Mouse (Mus musculus): Measurements from ENCODE around the gene Elk4. TPM values are rescaled to one million over a fixed set of nuclear protein-coding genes. Genes with fewer than 3 reads are reported as not detected.

Elk4 gene
- total and polyA plus RNA-seq, 2 experiments, result 17.2 to 39.4 TPM

- DNase-seq (ENCODE audit: extremely low read depth, low read depth, low spot score), result no peak
These were observed 57.6 kb downstream of the Elk4 start for GRCm38 (mm10) chr1:132065001-132065400.

GRCm38 (mm10) chr1:132065475-132066172 is 58.2 kb downstream of the Elk4 start:
- Histone ChIP-seq H3K4me1 (ENCODE audit: control insufficient read depth, insufficient read depth, low read length) (0 out of 2 replicates have a peak, but pooled peaks cover 2% of the 10 kb centered on the region), H3K9ac (ENCODE audit: low read depth, low read length) (no peak overlapping the region), H3K36me3 (ENCODE audit: control insufficient read depth, insufficient read depth, low read length) (no peaks in the 10 kb centered on the region), H3K79me2 (ENCODE audit: control insufficient read depth, insufficient read depth, low read length) (no peaks in the 10 kb centered on the region), H3K4me3 (ENCODE audit: insufficient read depth, low read depth, low read length) (no peak overlapping the region), H3K27ac (replicated peaks; ENCODE audit: insufficient read depth, low read depth, low read length) (no peak overlapping the region), H3K27me3 (ENCODE audit: control insufficient read depth, insufficient read depth, low read length) (peaks cover 9% of the 10 kb centered on the region; the same call in 1 of the 2 replicates)
- TF ChIP-seq POLR2A (IDR thresholded peaks at IDR 0.05; ENCODE audit: extremely low read depth, insufficient read depth, low read length) (no peak), CTCF (IDR thresholded peaks at IDR 0.05; ENCODE audit: low read depth, low read length) (no peak)
- 72% methylated on average over 8 of the region's 8 CpGs for WGBS
- no peak for DNase-seq (ENCODE audit: extremely low read depth, low read depth, low spot score)

More at GRCm38 (mm10) chr1:132065001-132065400, 57.6 kb downstream of the Elk4 start:
- H3K27me3 ChIP-seq (ENCODE audit: control insufficient read depth, insufficient read depth, low read length), result peaks cover 9% of the 10 kb centered on the region; the same call in 1 of the 2 replicates
- H3K9ac ChIP-seq (ENCODE audit: low read depth, low read length), result no peak overlapping the region
- H3K79me2 ChIP-seq (ENCODE audit: control insufficient read depth, insufficient read depth, low read length), result no peaks in the 10 kb centered on the region
- TF ChIP-seq POLR2A (IDR thresholded peaks at IDR 0.05; ENCODE audit: extremely low read depth, insufficient read depth, low read length) (no peak), CTCF (IDR thresholded peaks at IDR 0.05; ENCODE audit: low read depth, low read length) (no peak)
- no peak overlapping the region for H3K4me3 ChIP-seq (ENCODE audit: insufficient read depth, low read depth, low read length)
- H3K36me3 ChIP-seq (ENCODE audit: control insufficient read depth, insufficient read depth, low read length), result no peaks in the 10 kb centered on the region
- 0 out of 2 replicates have a peak, but pooled peaks cover 2% of the 10 kb centered on the region for H3K4me1 ChIP-seq (ENCODE audit: control insufficient read depth, insufficient read depth, low read length)
- 82% methylated on average over 1 of the region's 1 CpGs for WGBS
- no peak overlapping the region for H3K27ac ChIP-seq (replicated peaks; ENCODE audit: insufficient read depth, low read depth, low read length)

- DNase-seq (ENCODE audit: extremely low read depth, low read depth, low spot score), result no peak
- H3K27me3 ChIP-seq (ENCODE audit: control insufficient read depth, insufficient read depth, low read length), result peaks cover 9% of the 10 kb centered on the region; the same call in 1 of the 2 replicates
- peak within 1 kb of the TSS; percentile 36; the same call in 1 of the 2 replicates for H3K4me3 ChIP-seq (ENCODE audit: insufficient read depth, low read depth, low read length)
- 4% methylated on average over 74 of the region's 80 CpGs for WGBS
- 0 out of 2 replicates have a peak, but pooled peaks cover 2% of the 10 kb centered on the region for H3K4me1 ChIP-seq (ENCODE audit: control insufficient read depth, insufficient read depth, low read length)
- H3K79me2 ChIP-seq (ENCODE audit: control insufficient read depth, insufficient read depth, low read length), result no peaks in the 10 kb centered on the region
- H3K36me3 ChIP-seq (ENCODE audit: control insufficient read depth, insufficient read depth, low read length), result no peaks in the 10 kb centered on the region
- TF ChIP-seq CTCF (IDR thresholded peaks at IDR 0.05; ENCODE audit: low read depth, low read length) (peak; percentile 21; the same call in 1 of the 2 replicates), POLR2A (IDR thresholded peaks at IDR 0.05; ENCODE audit: extremely low read depth, insufficient read depth, low read length) (no peak)
- no peak within 1 kb of the TSS for H3K27ac ChIP-seq (replicated peaks; ENCODE audit: insufficient read depth, low read depth, low read length)
- peak within 1 kb of the TSS; percentile 20 for H3K9ac ChIP-seq (ENCODE audit: low read depth, low read length)
These were observed 60.2 kb downstream of the Elk4 start, which contains the start of gene Mfsd4a for GRCm38 (mm10) chr1:132067261-132068255. TSS of gene Mfsd4a (minus strand) at chr1:132068062.

GRCm38 (mm10) chr1:132069436-132069835 is 62.0 kb downstream of the Elk4 start:
- Histone ChIP-seq H3K79me2 (ENCODE audit: control insufficient read depth, insufficient read depth, low read length) (no peaks in the 10 kb centered on the region), H3K9ac (ENCODE audit: low read depth, low read length) (no peak overlapping the region), H3K4me3 (ENCODE audit: insufficient read depth, low read depth, low read length) (no peak overlapping the region), H3K4me1 (ENCODE audit: control insufficient read depth, insufficient read depth, low read length) (0 out of 2 replicates have a peak, but pooled peaks cover 2% of the 10 kb centered on the region), H3K27me3 (ENCODE audit: control insufficient read depth, insufficient read depth, low read length) (peaks cover 9% of the 10 kb centered on the region; the same call in 1 of the 2 replicates), H3K27ac (replicated peaks; ENCODE audit: insufficient read depth, low read depth, low read length) (no peak overlapping the region), H3K36me3 (ENCODE audit: control insufficient read depth, insufficient read depth, low read length) (no peaks in the 10 kb centered on the region)
- 83% methylated on average over 8 of the region's 8 CpGs for WGBS
- DNase-seq (ENCODE audit: extremely low read depth, low read depth, low spot score), result no peak
- TF ChIP-seq CTCF (IDR thresholded peaks at IDR 0.05; ENCODE audit: low read depth, low read length) (no peak), POLR2A (IDR thresholded peaks at IDR 0.05; ENCODE audit: extremely low read depth, insufficient read depth, low read length) (no peak)

GRCm38 (mm10) chr1:132070659-132071058 is 63.3 kb downstream of the Elk4 start:
- Histone ChIP-seq H3K27ac (replicated peaks; ENCODE audit: insufficient read depth, low read depth, low read length) (no peak overlapping the region), H3K9ac (ENCODE audit: low read depth, low read length) (no peak overlapping the region), H3K4me3 (ENCODE audit: insufficient read depth, low read depth, low read length) (no peak overlapping the region), H3K4me1 (ENCODE audit: control insufficient read depth, insufficient read depth, low read length) (0 out of 2 replicates have a peak, but pooled peaks cover 2% of the 10 kb centered on the region), H3K27me3 (ENCODE audit: control insufficient read depth, insufficient read depth, low read length) (peaks cover 9% of the 10 kb centered on the region; the same call in 1 of the 2 replicates), H3K79me2 (ENCODE audit: control insufficient read depth, insufficient read depth, low read length) (no peaks in the 10 kb centered on the region), H3K36me3 (ENCODE audit: control insufficient read depth, insufficient read depth, low read length) (no peaks in the 10 kb centered on the region)
- DNase-seq (ENCODE audit: extremely low read depth, low read depth, low spot score), result no peak
- WGBS, result 89% methylated on average over 3 of the region's 3 CpGs
- TF ChIP-seq CTCF (IDR thresholded peaks at IDR 0.05; ENCODE audit: low read depth, low read length), result no peak
- no peak for TF ChIP-seq POLR2A (IDR thresholded peaks at IDR 0.05; ENCODE audit: extremely low read depth, insufficient read depth, low read length)
